Mouse (Mus musculus): ENCODE results near the gene Ddx39. TPM values are rescaled to one million over a fixed set of nuclear protein-coding genes. Genes with fewer than 3 reads are reported as not detected.

The Ddx39 gene
- polyA plus RNA-seq, 1 experiment from 2014 or later: 53.9 TPM

DNA sequence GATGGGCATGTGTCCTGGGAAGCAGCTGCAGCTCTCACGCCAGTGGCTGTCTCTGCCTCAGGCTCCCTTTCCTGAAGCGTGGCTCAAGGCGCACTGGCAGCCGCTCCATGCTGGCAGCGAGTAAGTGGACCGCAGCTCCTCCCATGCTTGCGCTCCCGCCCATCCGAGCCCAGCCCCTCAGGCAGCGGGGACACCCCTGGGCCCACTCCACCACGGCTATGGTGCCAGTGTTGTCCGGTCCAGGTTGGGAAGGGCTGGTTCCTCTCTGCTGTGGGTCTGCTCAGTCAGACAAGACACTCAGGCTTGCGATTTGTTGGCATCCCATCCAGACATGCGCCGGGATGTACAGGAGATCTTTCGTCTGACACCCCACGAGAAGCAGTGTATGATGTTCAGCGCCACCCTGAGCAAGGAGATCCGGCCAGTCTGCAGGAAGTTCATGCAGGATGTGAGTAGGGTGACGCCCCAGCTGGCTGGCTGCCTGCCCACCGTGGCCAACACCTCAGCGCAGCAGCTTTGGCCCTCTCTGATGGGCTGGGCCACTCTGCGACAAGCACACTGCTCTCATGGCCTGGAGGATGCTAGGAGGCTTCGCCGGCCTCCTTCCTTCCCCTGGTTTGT, 6.5 kb downstream of the Ddx39 start:
- Histone ChIP-seq H3K4me1 (ENCODE audit: insufficient read depth, low read depth, low read length) (no peaks in the 10 kb centered on the region), H3K9ac (replicated peaks; ENCODE audit: low read depth) (no peak overlapping the region), H3K4me3 (ENCODE audit: low read depth, low read length) (no peak overlapping the region), H3K27ac (ENCODE audit: low read length) (0 out of 2 replicates have a peak overlapping the region, but pooled peaks have one; percentile 26), H3K27me3 (replicated peaks; ENCODE audit: insufficient read depth, low read length) (no peaks in the 10 kb centered on the region), H3K36me3 (ENCODE audit: insufficient read depth, low read length) (peaks cover 60% of the 10 kb centered on the region), H3K9me3 (ENCODE audit: low read length) (no peaks in the 10 kb centered on the region), H3K4me2 (replicated peaks; ENCODE audit: low read depth, low read length) (no peak overlapping the region)
- TF ChIP-seq CTCF (IDR thresholded peaks at IDR 0.05) (no peak), EP300 (IDR thresholded peaks at IDR 0.05) (peak; percentile 28; the same call in 1 of the 2 replicates)
- ATAC-seq (peak; percentile 83), DNase-seq (ENCODE audit: low spot score) (peak; percentile 74)
- 67% methylated on average over 25 of the region's 25 CpGs for WGBS

DNA sequence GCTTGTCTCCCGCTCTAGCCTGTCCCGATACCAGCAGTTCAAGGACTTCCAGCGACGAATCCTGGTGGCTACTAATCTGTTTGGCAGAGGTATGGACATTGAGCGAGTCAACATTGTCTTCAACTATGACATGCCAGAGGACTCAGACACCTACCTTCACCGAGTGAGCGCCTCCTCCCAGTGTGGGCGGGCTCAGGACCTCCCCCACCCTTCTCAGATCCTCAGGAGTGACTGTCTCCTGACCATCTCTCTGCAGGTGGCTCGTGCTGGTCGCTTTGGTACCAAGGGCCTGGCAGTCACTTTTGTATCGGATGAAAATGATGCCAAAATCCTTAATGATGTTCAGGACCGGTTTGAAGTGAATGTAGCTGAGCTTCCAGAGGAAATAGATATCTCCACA, 7.7 kb downstream of the Ddx39 start:
- WGBS: 89% methylated on average over 12 of the region's 12 CpGs
- H3K36me3 ChIP-seq (ENCODE audit: insufficient read depth, low read length): peaks cover 60% of the 10 kb centered on the region
- TF ChIP-seq EP300 (IDR thresholded peaks at IDR 0.05) (no peak), CTCF (IDR thresholded peaks at IDR 0.05) (no peak)

DNA sequence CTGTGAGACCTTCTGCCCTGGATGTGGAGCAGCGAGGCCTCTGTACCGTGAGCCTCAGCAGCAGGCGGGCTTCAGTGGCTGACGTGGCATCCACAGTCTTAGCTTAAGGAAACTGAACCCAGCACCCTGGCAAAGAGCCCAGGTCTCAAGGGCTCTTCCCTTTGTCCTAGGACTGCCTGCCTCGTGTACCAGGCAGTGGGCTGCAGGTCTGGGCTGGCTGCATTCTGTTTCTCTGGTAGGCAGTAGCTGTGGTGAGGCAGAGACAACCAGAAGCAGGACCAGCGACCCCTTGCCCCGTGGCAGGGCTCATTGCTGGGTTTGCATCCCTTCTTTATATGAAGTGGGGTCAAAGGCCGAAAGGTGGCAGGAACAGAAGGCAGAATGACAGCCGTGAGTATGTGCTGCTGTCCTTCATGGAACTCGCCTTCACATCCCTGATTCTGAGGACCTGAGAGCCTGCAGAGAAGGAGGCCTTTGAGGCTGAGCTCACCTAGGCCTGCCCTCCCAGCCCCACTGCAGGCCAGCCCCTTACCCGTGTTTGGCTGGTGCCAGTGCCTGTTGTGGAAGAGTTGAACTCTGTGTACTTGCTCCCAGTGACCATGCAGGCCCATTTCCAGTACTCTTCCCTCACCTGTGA, 8.6 kb downstream of the Ddx39 start:
- Histone ChIP-seq H3K27me3 (replicated peaks; ENCODE audit: insufficient read depth, low read length) (no peaks in the 10 kb centered on the region), H3K9ac (replicated peaks; ENCODE audit: low read depth) (no peak overlapping the region), H3K27ac (ENCODE audit: low read length) (no peak overlapping the region), H3K9me3 (ENCODE audit: low read length) (no peaks in the 10 kb centered on the region), H3K4me1 (ENCODE audit: insufficient read depth, low read depth, low read length) (no peaks in the 10 kb centered on the region), H3K4me2 (replicated peaks; ENCODE audit: low read depth, low read length) (no peak overlapping the region), H3K36me3 (ENCODE audit: insufficient read depth, low read length) (peaks cover 70% of the 10 kb centered on the region), H3K4me3 (ENCODE audit: low read depth, low read length) (no peak overlapping the region)
- TF ChIP-seq EP300 (IDR thresholded peaks at IDR 0.05): no peak
- TF ChIP-seq CTCF (IDR thresholded peaks at IDR 0.05): no peak
- ATAC-seq (no peak), DNase-seq (ENCODE audit: low spot score) (no peak)
- 59% methylated on average over 11 of the region's 11 CpGs for WGBS

More for the DNA sequence above, 7.7 kb downstream of the Ddx39 start:
- no peaks in the 10 kb centered on the region for H3K27me3 ChIP-seq (replicated peaks; ENCODE audit: insufficient read depth, low read length)
- H3K9ac ChIP-seq (replicated peaks; ENCODE audit: low read depth): no peak overlapping the region
- DNase-seq (ENCODE audit: low spot score) (no peak), ATAC-seq (no peak)
- H3K4me3 ChIP-seq (ENCODE audit: low read depth, low read length): no peak overlapping the region
- H3K9me3 ChIP-seq (ENCODE audit: low read length): no peaks in the 10 kb centered on the region
- H3K4me1 ChIP-seq (ENCODE audit: insufficient read depth, low read depth, low read length): no peaks in the 10 kb centered on the region
- no peak overlapping the region for H3K27ac ChIP-seq (ENCODE audit: low read length)
- H3K4me2 ChIP-seq (replicated peaks; ENCODE audit: low read depth, low read length): no peak overlapping the region

DNA sequence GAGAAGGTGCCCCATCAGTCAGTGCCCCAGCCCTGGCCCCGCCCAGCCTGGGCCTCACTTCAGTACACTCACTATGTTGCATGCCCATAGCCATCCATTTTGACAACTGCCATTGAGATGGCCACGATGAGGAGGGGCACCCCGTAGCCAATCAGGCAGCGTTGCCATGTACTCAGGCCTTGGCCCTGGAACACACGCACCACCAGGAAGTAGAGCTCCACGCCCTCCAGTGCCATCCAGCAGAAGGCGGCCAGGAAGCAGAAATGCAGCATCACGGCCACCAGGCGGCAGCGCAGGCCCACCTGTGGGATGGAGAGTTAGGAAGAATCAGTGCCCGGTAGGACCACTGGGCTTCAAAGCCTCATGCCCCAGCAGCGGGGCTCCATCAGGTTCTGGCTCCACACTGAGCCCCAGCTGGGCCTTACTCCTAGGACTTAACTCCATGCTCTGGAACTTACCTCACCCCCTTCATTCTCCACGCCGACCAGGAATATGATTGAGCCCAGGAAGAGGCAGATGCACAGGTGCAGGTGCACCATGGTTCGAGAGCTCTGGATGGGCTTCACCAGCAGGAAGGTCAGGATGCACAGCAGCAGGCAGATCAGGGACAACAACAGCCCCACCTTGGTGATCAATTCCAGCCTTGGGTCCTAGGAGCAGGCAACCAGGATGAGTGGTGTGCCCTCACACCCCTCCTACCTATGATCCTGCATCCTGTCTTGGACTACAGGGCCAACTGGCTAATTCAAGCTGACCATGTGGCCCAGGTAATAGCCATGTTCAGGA, 9.9 kb downstream of the Ddx39 start:
- 34% methylated on average over 15 of the region's 15 CpGs for WGBS
- no peak overlapping the region for H3K9ac ChIP-seq (replicated peaks; ENCODE audit: low read depth)
- H3K27me3 ChIP-seq (replicated peaks; ENCODE audit: insufficient read depth, low read length): no peaks in the 10 kb centered on the region
- ATAC-seq (peak; percentile 79), DNase-seq (ENCODE audit: low spot score) (peak; percentile 91)
- peaks cover 76% of the 10 kb centered on the region for H3K36me3 ChIP-seq (ENCODE audit: insufficient read depth, low read length)
- H3K4me3 ChIP-seq (ENCODE audit: low read depth, low read length): no peak overlapping the region
- no peaks in the 10 kb centered on the region for H3K9me3 ChIP-seq (ENCODE audit: low read length)
- H3K4me1 ChIP-seq (ENCODE audit: insufficient read depth, low read depth, low read length): no peaks in the 10 kb centered on the region
- H3K27ac ChIP-seq (ENCODE audit: low read length): no peak overlapping the region
- no peak overlapping the region for H3K4me2 ChIP-seq (replicated peaks; ENCODE audit: low read depth, low read length)
- TF ChIP-seq CTCF (IDR thresholded peaks at IDR 0.05) (peak; percentile 99), EP300 (IDR thresholded peaks at IDR 0.05) (no peak)

DNA sequence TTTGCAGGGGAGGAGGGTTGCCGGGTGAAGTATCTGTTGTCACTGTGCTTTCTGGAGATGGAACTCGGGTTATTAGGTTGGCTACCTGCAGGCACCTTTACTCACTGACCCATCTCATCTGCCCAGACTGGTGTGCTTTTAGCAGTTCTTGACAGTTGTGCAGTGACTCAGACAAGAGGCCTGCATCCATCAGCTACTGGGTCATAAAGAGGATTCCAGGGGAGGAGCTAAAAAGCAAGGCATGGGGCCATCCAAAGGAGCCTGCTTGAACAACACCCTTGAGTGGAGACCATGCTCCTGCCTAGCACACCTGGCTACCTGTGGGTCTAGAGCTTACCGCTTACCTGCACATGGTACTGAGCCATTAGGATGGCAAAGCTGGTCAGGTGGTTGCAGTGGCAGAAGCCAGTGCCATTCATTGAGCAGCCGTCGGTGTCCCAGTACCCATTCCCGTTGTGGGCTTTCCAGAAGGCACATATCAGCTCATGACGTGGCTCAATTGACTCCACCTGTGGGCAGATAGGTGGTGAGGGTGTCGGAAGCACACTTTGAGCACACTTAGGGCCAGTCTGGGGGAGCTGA, 10.6 kb downstream of the Ddx39 start:
- Histone ChIP-seq H3K9me3 (ENCODE audit: low read length) (no peaks in the 10 kb centered on the region), H3K4me1 (ENCODE audit: insufficient read depth, low read depth, low read length) (no peaks in the 10 kb centered on the region), H3K4me3 (ENCODE audit: low read depth, low read length) (no peak overlapping the region), H3K27ac (ENCODE audit: low read length) (no peak overlapping the region), H3K27me3 (replicated peaks; ENCODE audit: insufficient read depth, low read length) (no peaks in the 10 kb centered on the region), H3K36me3 (ENCODE audit: insufficient read depth, low read length) (peaks cover 74% of the 10 kb centered on the region), H3K4me2 (replicated peaks; ENCODE audit: low read depth, low read length) (no peak overlapping the region), H3K9ac (replicated peaks; ENCODE audit: low read depth) (no peak overlapping the region)
- 91% methylated on average over 8 of the region's 8 CpGs for WGBS
- no peak for ATAC-seq
- DNase-seq (ENCODE audit: low spot score): no peak
- TF ChIP-seq CTCF (IDR thresholded peaks at IDR 0.05) (no peak), EP300 (IDR thresholded peaks at IDR 0.05) (no peak)
